Mouse (Mus musculus) thymus, postnatal 14 days (tissue): Measurements from ENCODE around the gene 2610002M06Rik.

Source experiments
- DNase-seq: peaks from one replicate; pipeline ENCODE4 v3.0.0; 2021

Gene 2610002M06Rik

DNA sequence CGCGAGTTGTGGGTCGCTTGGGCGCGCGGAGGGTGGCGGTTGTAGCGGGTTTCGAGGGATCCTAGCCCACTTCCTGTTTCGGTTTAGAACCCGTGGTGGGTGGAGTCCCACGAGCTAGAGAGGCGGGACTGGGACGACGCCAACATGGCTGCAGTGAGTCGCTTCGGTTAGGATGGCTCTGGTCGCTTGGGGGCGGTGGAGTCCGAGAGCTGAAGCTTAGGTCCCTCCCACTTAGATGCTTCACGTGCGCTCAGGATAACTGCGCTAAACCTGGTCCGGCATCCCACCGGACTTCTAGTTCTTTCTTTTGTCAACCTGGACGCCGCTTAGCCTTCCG lies at the start of gene 2610002M06Rik:
Gene 2610002M06Rik (minus strand): TSS at position 117 of the 337 bp plus-strand sequence.
- peak; percentile 88 for DNase-seq

DNA sequence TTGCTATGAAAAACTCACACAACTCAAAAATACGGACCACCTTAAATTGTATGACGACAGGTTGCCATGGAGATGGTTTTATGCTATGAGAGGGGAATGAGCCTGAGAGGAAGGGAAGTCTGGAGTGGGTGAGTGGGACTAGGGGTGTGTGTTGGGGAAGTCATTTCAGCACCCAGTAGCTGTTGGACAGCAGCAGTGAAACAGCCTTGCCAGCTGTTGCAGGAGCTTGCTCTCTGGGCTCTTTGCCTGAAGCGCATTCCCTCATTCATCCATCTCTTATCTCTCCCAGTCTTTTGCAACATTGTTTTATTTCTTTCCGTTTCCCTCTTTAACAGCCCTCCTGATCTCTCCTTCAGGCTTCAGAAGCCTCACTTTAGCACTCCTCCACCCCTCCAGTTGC lies 42.0 kb upstream of the 2610002M06Rik start:
- DNase-seq, result no peak

DNA sequence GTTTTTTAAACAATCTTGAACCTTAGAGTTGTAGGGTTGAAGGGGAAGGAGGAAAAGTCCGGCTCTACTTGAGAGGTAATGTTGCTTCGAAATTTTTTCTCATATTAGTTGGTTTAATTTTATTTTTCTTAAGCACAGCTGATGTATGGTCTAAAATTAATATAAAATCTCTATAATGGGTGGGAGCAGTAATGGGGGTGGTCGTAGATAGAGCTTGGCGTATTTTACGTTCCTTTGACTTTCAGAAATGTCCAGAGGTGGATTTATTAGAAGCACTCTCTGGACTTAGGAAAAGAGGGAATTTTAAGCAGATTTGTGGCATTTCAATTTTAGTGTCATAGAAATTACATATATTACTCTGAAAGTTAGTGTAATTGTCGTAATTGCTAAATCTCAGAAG lies 592 bp upstream of the 2610002M06Rik start:
- DNase-seq, result no peak

DNA sequence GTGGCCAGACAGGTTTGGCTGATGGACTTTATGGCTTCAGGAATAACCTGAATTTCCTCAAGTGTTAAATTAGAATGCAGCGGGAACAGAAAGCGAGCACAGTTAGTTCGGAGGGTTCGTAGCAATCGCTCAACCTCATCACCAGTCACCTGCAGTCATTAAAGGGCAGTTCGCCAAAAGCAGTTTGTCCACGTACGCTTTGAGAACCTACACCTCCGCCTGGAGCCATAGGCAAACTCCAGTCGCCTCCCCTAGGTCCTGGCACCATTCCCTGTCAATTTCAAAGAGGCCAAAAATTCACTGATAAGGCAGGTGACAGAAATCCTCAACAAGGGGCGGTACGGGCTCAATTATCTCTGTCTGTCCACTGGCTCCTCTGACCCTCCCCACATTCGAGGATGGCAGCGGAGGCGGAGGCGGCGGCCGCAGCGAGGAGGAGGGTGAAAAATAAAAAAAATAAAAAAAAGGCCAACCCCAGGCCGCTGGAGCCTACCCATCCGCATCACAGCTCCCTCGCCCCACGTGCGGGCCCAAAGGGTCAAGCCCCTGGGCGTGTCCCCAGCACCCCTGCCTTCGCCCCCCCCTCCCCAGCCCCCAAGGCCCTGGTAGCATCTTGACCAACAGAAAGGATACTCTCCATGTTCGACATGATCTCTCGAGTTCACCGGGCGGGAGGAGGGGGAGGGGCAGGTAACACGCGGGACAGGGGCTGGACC lies 474 bp downstream of the 2610002M06Rik start:
- DNase-seq, result no peak

DNA sequence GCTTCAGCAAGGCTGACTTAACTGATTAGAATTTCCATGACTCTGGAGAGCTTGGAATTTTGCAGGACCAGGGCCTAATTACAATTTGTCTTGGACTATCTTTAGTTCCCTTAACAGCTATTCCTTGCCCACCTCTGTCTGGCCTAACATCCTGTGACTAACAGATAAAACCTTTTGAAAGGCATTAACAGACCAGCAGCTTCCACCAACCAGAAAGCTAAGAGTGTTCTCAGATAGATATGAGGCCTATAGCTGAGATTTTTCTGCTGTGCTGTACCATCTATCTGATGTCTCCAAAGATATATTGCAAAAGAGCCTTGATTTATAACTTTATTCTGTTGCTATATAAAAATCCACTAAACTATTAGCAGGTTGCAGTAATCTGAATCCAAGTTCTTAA lies 4.0 kb downstream of the 2610002M06Rik start:
- no peak for DNase-seq

DNA sequence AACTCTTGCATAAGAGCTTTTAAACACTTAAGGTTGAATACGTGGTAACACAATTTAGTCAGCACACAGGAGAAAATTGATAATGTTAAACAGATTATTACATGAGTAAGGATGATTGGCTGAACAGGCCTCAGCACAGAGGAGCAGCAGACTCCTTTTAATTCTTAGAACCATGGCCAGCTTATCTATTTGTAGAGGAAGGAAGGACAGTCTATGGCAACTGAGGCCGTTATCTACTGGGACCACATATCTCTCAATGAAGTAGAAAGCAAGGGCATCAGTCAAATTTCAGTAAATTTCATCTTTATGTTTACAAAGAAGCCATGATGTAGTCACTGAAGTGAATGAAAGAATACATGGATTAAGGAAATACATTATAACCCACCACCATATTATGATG lies 19.2 kb downstream of the 2610002M06Rik start:
- DNase-seq, result no peak

DNA sequence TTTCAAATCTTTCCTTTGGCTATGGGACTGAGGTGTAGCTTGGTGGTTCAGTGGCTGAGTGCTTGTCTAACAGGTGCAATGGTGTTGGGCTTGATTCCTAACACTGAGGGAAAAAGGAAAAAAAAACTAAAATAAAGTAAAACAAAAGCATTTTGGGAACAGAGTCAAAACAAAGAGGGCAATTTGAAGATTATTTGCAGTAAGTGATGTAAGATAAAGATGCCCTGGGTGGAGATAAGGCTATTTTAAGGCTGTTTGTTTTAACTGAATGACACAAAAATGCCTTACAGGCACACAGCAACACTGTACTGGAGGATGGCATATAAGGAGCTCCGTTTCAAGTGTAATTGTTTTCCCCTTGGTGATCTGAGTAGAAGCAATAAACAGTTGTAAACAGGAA lies 20.3 kb downstream of the 2610002M06Rik start:
- DNase-seq, result no peak

DNA sequence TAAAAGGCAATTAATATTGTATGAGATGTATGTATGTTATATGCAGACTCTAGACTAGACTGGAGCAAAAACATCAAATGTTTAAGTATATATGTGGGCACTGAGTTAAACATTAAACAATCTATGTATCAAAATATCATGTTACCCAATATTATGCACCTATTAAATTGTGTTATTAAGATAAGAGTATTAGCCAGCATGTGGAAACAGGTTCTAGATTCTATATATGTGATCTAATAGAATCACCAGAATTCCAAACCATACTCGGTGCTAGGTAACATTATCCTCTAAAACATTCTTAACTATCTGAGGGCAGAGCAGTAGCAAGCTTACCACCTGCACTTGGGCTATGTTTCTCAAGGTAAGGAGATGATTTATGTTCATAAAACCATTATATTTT lies 23.8 kb downstream of the 2610002M06Rik start, which contains the start of gene Tent5d:
Gene Tent5d (plus strand): TSS at position 301 of the 400 bp plus-strand sequence.
- DNase-seq, result no peak

DNA sequence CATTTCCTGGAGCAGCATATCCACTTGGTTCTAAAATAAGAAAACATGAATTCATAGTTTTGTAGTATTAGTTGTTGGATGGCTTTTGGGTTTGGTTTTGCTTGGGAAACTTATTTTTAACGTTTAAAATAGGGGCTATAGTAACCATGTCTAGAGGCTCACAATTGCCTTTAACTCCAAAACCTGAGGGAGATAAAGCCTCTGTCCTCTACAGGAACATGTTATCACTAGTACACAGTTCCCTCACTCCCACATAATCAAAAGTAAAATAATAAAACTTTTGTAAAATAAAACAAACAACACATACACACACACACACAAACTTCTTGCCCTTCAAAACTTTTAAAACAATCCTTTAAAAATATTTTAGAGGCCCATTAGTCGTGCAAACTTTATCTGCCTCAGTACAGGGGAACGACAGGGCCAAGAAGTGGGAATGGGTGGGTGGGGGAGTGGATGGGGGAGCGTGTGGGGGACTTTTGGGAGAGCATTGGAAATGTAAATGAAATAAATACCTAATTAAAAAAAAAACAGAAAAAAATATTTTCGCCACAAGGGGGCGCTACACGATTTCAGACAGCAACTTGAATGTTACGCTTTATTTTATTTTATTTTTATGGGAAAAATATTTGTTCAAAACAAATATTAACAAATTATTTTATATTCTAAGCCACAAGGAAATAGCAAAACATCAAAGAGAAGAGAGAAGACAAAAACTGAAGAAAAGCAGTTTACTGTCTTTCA lies 25.2 kb downstream of the 2610002M06Rik start:
- no peak for DNase-seq

DNA sequence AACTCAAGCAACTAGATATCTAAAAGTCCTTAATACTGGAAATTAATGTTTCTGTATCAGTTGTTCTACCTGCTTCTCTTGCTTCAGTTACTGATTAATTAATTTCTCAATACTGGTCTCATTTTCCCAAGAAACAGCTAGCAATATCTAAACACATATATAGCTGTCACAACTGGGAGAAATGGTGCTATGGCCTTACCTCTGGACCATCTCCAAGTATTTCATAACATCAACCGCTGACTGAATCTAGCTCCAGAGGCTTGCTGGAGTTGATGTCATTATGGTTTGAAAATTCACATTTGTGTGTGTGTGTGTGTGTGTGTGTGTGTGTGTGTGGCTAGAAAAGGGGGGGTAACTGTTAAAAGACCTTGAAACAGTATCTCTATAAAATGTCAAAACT lies 26.0 kb downstream of the 2610002M06Rik start:
- no peak for DNase-seq

DNA sequence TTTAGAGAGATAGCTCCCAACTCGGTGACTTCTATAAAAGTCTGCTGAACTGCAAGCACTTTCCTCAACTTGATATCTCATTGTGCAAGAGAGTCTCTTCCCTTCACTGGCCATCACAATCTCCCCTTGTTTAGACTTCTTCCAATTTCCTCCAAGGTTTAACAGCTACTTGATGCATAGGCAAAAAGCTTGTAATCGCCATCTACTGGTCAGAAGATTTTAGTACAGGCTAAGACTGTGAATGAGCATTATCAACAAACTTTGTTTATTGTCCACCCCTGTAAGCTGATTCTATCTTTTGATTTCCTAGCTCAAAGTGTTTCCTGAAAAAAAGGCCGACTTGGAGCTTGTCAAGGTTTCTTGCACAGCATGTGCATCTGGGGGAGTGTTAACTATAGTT lies 48.2 kb downstream of the 2610002M06Rik start:
- DNase-seq, result no peak
